Mouse (Mus musculus) ovary, adult 10 weeks (tissue): ENCODE measurements around the gene Fam149a. TPM values are rescaled to one million over a fixed set of nuclear protein-coding genes. Genes with fewer than 3 reads are reported as not detected.

Experiments used
- polyA plus RNA-seq: library from polyadenylated mRNA; stranded (reverse); fragments of 350-450 nt; fragmentation: Illumina TruSeq; extraction: RNeasy Lipid Tissue Mini Kit (QIAGEN cat#74804); gene quantifications from one replicate; pipeline ENCODE4 v1.2.3, GENCODE M21; 2014

The Fam149a gene
- polyA plus RNA-seq, result 15.4 TPM

GRCm38 (mm10) chr8:45381963-45382347, at the start of gene Fam149a:
Fam149a (minus strand) TSS chr8:45382291.

GRCm38 (mm10) chr8:45410882-45411281, 28.8 kb upstream of the Fam149a start, which contains the start of gene Tlr3:
Tlr3 (minus strand) TSS chr8:45411080.

GRCm38 (mm10) chr8:45332685-45333409, 49.2 kb downstream of the Fam149a start, which contains the start of gene Cyp4v3:
Cyp4v3 (minus strand) TSS chr8:45333216.

GRCm38 (mm10) chr8:45308366-45308765, 73.7 kb downstream of the Fam149a start, which contains the start of gene Gm45753:
Gm45753 (minus strand) TSS chr8:45308466.

GRCm38 (mm10) chr8:45294687-45295086, 87.4 kb downstream of the Fam149a start, which contains the start of gene Klkb1:
Klkb1 (minus strand) TSS chr8:45294859.

Other genes starting within 250 kb of the Fam149a start
- gene F11, start 120.3 kb downstream of the Fam149a start, polyA plus RNA-seq, result not detected
- gene Klkb1, start 87.4 kb downstream of the Fam149a start, polyA plus RNA-seq, result 0.40 TPM
- not detected for gene Gm45753, start 73.8 kb downstream of the Fam149a start, polyA plus RNA-seq
- gene Cyp4v3, start 49.1 kb downstream of the Fam149a start, polyA plus RNA-seq, result 26.3 TPM
- gene Tlr3, start 28.8 kb upstream of the Fam149a start, polyA plus RNA-seq, result 34.0 TPM
- 152 TPM for gene Sorbs2, start 125.5 kb upstream of the Fam149a start, polyA plus RNA-seq